Mouse (Mus musculus): ENCODE data around the gene Ube2q2.

- TF ChIP-seq CTCF (IDR thresholded peaks at IDR 0.05; ENCODE audit: low read depth, low read length): no peak
- TF ChIP-seq POLR2A (IDR thresholded peaks at IDR 0.05; ENCODE audit: extremely low read depth, insufficient read depth, low read length): peak; percentile 74; the same call in 1 of the 2 replicates
Measured at GRCm38 (mm10) chr9:55148854-55149498, at the start of gene Ube2q2.

Data from liver, adult 2 months (tissue).